Mouse (Mus musculus) ES-E14 (cell line): Measurements from ENCODE around the gene Slc2a9.

Source experiments
- CHD2 ChIP-seq: IDR thresholded peaks from 2 replicates; pipeline ENCODE4 v1.6.1; 2014; ENCODE audit warnings: mild to moderate bottlenecking, low read depth, low read length, inconsistent platforms
- HCFC1 ChIP-seq: IDR thresholded peaks from 2 replicates; pipeline ENCODE4 v1.6.1; 2012; ENCODE audit warnings: low read length, inconsistent platforms, borderline replicate concordance; ENCODE audit not compliant: insufficient read depth
- ZC3H11A ChIP-seq: IDR thresholded peaks from 2 replicates; pipeline ENCODE4 v1.6.1; 2012; ENCODE audit warnings: low read depth, mild to moderate bottlenecking, inconsistent platforms, low read length, borderline replicate concordance
- ZNF384 ChIP-seq: IDR thresholded peaks from 2 replicates; pipeline ENCODE4 v1.6.1; 2012; ENCODE audit warnings: low read depth, low read length, inconsistent platforms

DNA sequence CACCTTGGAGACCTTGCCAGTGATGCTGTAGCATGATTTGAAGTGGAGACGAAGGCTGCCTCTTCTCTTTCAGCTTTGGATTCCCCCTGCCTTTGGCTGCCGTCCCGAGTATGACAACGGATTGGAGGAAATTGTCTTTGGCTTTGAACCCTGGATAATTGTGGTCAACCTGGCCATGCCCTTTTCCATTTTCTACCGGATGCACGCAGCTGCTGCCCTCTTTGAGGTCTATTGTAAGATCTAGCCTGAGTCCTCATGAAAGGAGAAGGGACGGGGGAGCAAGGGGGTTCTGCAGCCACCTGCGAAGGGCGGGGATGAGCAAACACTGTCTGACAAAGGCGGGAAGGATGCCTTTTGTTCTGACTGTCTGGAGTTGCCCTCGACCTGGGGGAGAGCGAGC, 200.3 kb downstream of the Slc2a9 start:
- TF ChIP-seq CHD2 (no peak), ZNF384 (no peak), ZC3H11A (no peak), HCFC1 (no peak)
